Comparison of ENCODE assay signal across 8 mouse cellular contexts in genomic region chr2:121289730-121290540, GRCm38 (mm10). TPM values are rescaled to one million over a fixed set of nuclear protein-coding genes. Genes with fewer than 3 reads are reported as not detected.
A peak's percentile ranks its signal among the peaks of the same experiment; 100 is the strongest.
DNase-seq lines count a peak whose midpoint lies in the region; ATAC-seq lines count a peak whose summit lies in the region.

No protein-coding gene starts in this region.

- no peaks in the 10 kb centered on the region for H3K79me2 ChIP-seq in macrophage (ENCODE audit: inconsistent target)

- 4% methylated on average over 36 of the region's 36 CpGs for WGBS in lung, embryonic 16.5 days
- 4% methylated on average over 36 of the region's 36 CpGs for WGBS in heart, embryonic 15.5 days
- 10% methylated on average over 36 of the region's 36 CpGs for WGBS in macrophage (ENCODE audit: missing documents)

- H3K36me3 ChIP-seq in lung, embryonic 16.5 days (ENCODE audit: control insufficient read depth, insufficient read depth, low read length): no peaks in the 10 kb centered on the region
- no peaks in the 10 kb centered on the region for H3K36me3 ChIP-seq in heart, embryonic 15.5 days
- no peaks in the 10 kb centered on the region for H3K36me3 ChIP-seq in macrophage (ENCODE audit: inconsistent target)

- no peaks in the 10 kb centered on the region for H3K9me3 ChIP-seq in lung, embryonic 16.5 days (ENCODE audit: control insufficient read depth, low read length)
- H3K9me3 ChIP-seq in heart, embryonic 15.5 days (replicated peaks): no peaks in the 10 kb centered on the region

- H3K27me3 ChIP-seq in lung, embryonic 16.5 days (ENCODE audit: control insufficient read depth, insufficient read depth, low read depth, low read length): peaks cover 21% of the 10 kb centered on the region
- peaks cover 25% of the 10 kb centered on the region for H3K27me3 ChIP-seq in heart, embryonic 15.5 days

- H3K4me2 ChIP-seq in lung, embryonic 16.5 days (ENCODE audit: low read depth, low read length): peak overlapping the region; percentile 90
- H3K4me2 ChIP-seq in heart, embryonic 15.5 days: peak overlapping the region; percentile 89

- H3K9ac ChIP-seq in lung, embryonic 16.5 days (ENCODE audit: low read length): peak overlapping the region; percentile 25; the same call in 1 of the 2 replicates
- H3K9ac ChIP-seq in heart, embryonic 15.5 days: peak overlapping the region; percentile 26

- H3K27ac ChIP-seq in lung, embryonic 16.5 days (ENCODE audit: low read length): no peak overlapping the region
- no peak overlapping the region for H3K27ac ChIP-seq in heart, embryonic 15.5 days
- no peak overlapping the region for H3K27ac ChIP-seq in macrophage

- H3K4me3 ChIP-seq in lung, embryonic 16.5 days (ENCODE audit: low read length): peak overlapping the region; percentile 57
- peak overlapping the region; percentile 58 for H3K4me3 ChIP-seq in heart, embryonic 15.5 days
- H3K4me3 ChIP-seq in macrophage (ENCODE audit: inconsistent target): peak overlapping the region; percentile 7; the same call in 1 of the 2 replicates

- ATAC-seq in lung, embryonic 16.5 days (ENCODE audit: low read depth): no peak
- ATAC-seq in heart, embryonic 15.5 days (replicated peaks; ENCODE audit: insufficient number of reproducible peaks, insufficient read depth, low FRiP score, low read depth): no peak

- H3K4me1 ChIP-seq in lung, embryonic 16.5 days (replicated peaks; ENCODE audit: control insufficient read depth, insufficient read depth, low read length): peaks cover 21% of the 10 kb centered on the region
- peaks cover 28% of the 10 kb centered on the region for H3K4me1 ChIP-seq in heart, embryonic 15.5 days (replicated peaks)

- peak; percentile 52 for DNase-seq in adrenal gland, postnatal 14 days
- DNase-seq in adrenal gland, postnatal 25 days: no peak
- no peak for DNase-seq in lung, postnatal 10 days
- DNase-seq in adipocyte (ENCODE audit: low spot score): no peak
- DNase-seq in ovary, postnatal 36 days (ENCODE audit: low spot score): no peak

RNA-seq across cellular contexts. Expression of gene Map1a, which starts 0.5 kb away (rescaled TPM):
- total RNA-seq in adrenal gland, postnatal 14 days (2021): 5.1 and 12.0 TPM in 2 replicates
- total RNA-seq in adrenal gland, postnatal 25 days (2021): 4.9 and 6.2 TPM in 2 replicates
- polyA plus RNA-seq in lung, embryonic 16.5 days (2015; fragmentation: Nextera tagmentation; extraction: Ambion mirVana): 2.4 and 2.6 TPM in 2 replicates
- 3.5 and 4.8 TPM in 2 replicates for polyA plus RNA-seq in heart, embryonic 15.5 days (2015; fragmentation: Nextera tagmentation; extraction: Ambion mirVana)
- total RNA-seq in macrophage (2018; cell fraction: chromatin; rRNA removed): 1 to 10 TPM in 1 of 26 experiments, under 1 TPM in 3, not detected in 22; 0.06 to 4.1 (median 0.10) TPM
- total RNA-seq in macrophage (2018; cell fraction: cytosol; rRNA removed): under 1 TPM in 7 of 26 experiments, not detected in 19; under 0.01 TPM
- under 1 TPM in 2 of 26 experiments, not detected in 24; 0.05 to 0.34 TPM for total RNA-seq in macrophage (2018; cell fraction: nucleus; rRNA removed)
- 0.02 to 0.24 TPM in 2 of 3 replicates, not detected in the other for polyA plus RNA-seq in macrophage (2018)

RNA-seq across cellular contexts. Expression of gene Trp53bp1, which starts 18.7 kb away (rescaled TPM):
- 58.6 and 59.9 TPM in 2 replicates for total RNA-seq in adrenal gland, postnatal 14 days (2021)
- 82.8 and 89.4 TPM in 2 replicates for total RNA-seq in adrenal gland, postnatal 25 days (2021)
- 50.7 and 53.1 TPM in 2 replicates for polyA plus RNA-seq in lung, embryonic 16.5 days (2015; fragmentation: Nextera tagmentation; extraction: Ambion mirVana)
- 43.6 and 45.5 TPM in 2 replicates for polyA plus RNA-seq in heart, embryonic 15.5 days (2015; fragmentation: Nextera tagmentation; extraction: Ambion mirVana)
- 100 to 1,000 TPM in 18 of 26 experiments, 10 to 100 TPM in 8; 27.6 to 211 (median 138) TPM for total RNA-seq in macrophage (2018; cell fraction: chromatin; rRNA removed)
- total RNA-seq in macrophage (2018; cell fraction: cytosol; rRNA removed): 10 to 100 TPM in 17 of 26 experiments, 1 to 10 TPM in 9; 5.6 to 18.2 (median 12.0) TPM
- total RNA-seq in macrophage (2018; cell fraction: nucleus; rRNA removed): 100 to 1,000 TPM in 2 of 26 experiments, 10 to 100 TPM in 24; 21.5 to 104 (median 56.6) TPM
- polyA plus RNA-seq in macrophage (2018): 8.6 to 12.8 TPM (median 10.5 TPM) in 3 replicates

Comparison
In these comparisons a context has a peak if more than half of its experiments do, and no peak if none do; other contexts are left out.
1. H3K4me3 ChIP-seq: peak in every context shown above with its lines; median percentile 58 in heart, embryonic 15.5 days; 57 in lung, embryonic 16.5 days; 7 in macrophage.